Mouse (Mus musculus): ENCODE data around the gene 1700003E16Rik. TPM values are rescaled to one million over a fixed set of nuclear protein-coding genes. Genes with fewer than 3 reads are reported as not detected.

Gene 1700003E16Rik
- total and polyA plus RNA-seq, 3 experiments = 0.23 to 0.34 TPM; not detected in 1

DNA sequence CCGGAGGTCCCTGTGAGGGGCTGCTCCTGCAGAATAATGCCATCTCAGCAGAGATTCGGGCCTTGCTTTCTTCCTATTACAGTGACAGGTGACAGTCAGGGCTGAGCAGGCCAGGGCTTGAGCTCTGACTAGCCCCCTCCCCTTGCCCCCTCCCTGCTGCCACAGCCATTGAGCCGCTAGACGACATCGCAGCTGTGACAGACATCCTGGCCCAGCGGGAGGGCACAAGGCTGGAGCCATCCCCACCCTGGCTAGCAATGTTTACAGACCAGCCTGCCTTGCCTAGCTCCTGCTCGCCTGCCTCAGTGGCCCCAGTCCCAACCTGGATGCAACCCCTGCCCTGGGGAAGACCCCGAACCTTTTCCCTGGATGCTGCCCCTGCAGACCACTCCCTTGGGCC lies 4.5 kb upstream of the 1700003E16Rik start:
- dilution Hi-C loops (cut with MboI; ENCODE audit: extremely low pct_ligation_motif_present, extremely low pct_unique_long_range_greater_than_20kb, low sequenced_read_pairs) = no loop called here
- TF ChIP-seq TBP (conservative IDR thresholded peaks at IDR 0.05; ENCODE audit: low read depth, low read length) (no peak), MAFK (IDR thresholded peaks at IDR 0.05; ENCODE audit: insufficient replicate concordance, low read length) (no peak), HCFC1 (IDR thresholded peaks at IDR 0.05; ENCODE audit: low read depth, low read length) (no peak), E2F4 (IDR thresholded peaks at IDR 0.05; ENCODE audit: insufficient replicate concordance, low read depth, low read length) (no peak), RCOR1 (conservative IDR thresholded peaks at IDR 0.05; ENCODE audit: low read depth, low read length) (no peak), ZKSCAN1 (IDR thresholded peaks at IDR 0.05; ENCODE audit: borderline replicate concordance, low read depth, low read length) (no peak), SMC3 (IDR thresholded peaks at IDR 0.05; ENCODE audit: low read depth, low read length) (no peak), KAT2A (IDR thresholded peaks at IDR 0.05; ENCODE audit: insufficient replicate concordance, low read length) (no peak), JUND (conservative IDR thresholded peaks at IDR 0.05; ENCODE audit: low read depth, low read length) (no peak), JUN (IDR thresholded peaks at IDR 0.05; ENCODE audit: insufficient read depth, low read depth, low read length) (no peak), ZC3H11A (IDR thresholded peaks at IDR 0.05; ENCODE audit: low read depth, low read length) (no peak), MEF2A (IDR thresholded peaks at IDR 0.05; ENCODE audit: borderline replicate concordance, low read depth, low read length) (no peak), USF2 (conservative IDR thresholded peaks at IDR 0.05; ENCODE audit: low read depth, low read length) (no peak)
- no peaks in the 10 kb centered on the region for H3K9me3 ChIP-seq (replicated peaks; ENCODE audit: low read length)

DNA sequence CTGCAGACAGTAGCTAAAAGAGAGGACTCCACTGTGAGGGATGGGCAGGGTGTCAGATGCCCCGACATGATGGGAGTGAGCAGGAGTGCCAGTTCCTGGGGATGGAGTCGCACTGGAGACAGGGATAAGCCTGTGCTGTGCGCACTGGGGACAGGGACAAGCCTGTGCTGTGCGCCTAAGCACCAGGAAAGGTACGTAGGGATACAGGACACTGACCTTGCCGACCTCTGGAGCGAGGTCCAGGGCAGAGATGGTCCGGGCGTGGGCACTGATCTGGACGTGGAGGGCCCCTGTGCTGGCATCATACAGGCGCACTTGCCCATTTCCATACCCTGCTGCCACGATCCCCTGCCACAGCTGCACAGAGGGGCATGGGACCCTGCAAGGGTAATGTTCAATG lies 3.2 kb upstream of the 1700003E16Rik start:
- Histone ChIP-seq H3K9ac (ENCODE audit: insufficient read depth, low read depth) (no peak overlapping the region), H3K4me2 (ENCODE audit: insufficient read depth, low read depth, poor library complexity, severe bottlenecking) (no peak overlapping the region), H3K9me3 (replicated peaks; ENCODE audit: low read length) (no peaks in the 10 kb centered on the region), H3K79me2 (replicated peaks; ENCODE audit: control insufficient read depth, extremely low read depth, insufficient read depth, poor library complexity, severe bottlenecking) (no peaks in the 10 kb centered on the region), H3K27me3 (replicated peaks) (no peaks in the 10 kb centered on the region), H3K27ac (ENCODE audit: insufficient read depth, low read depth) (no peak overlapping the region), H3K4me3 (replicated peaks in 1 of 3; ENCODE audit: low read depth in 2 of 3, low read length in 2 of 3, poor library complexity in 1 of 3) (no peak overlapping the region), H3K36me3 (replicated peaks in 1 of 2; ENCODE audit: control insufficient read depth in 1 of 2, insufficient read depth in 1 of 2, low read length in 1 of 2) (peaks cover 12 to 24% of the 10 kb centered on the region in 2 experiments), H3K4me1 (ENCODE audit: control insufficient read depth in 1 of 2, insufficient read depth in 2 of 2) (peaks cover 15 to 29% of the 10 kb centered on the region in 2 experiments)
- DNase-seq (ENCODE audit: extremely low read depth) = no peak
- TF ChIP-seq JUND (conservative IDR thresholded peaks at IDR 0.05; ENCODE audit: low read depth, low read length) (no peak), POLR2AphosphoS2 (IDR thresholded peaks at IDR 0.05; ENCODE audit: low read depth, low read length) (no peak), USF1 (IDR thresholded peaks at IDR 0.05; ENCODE audit: low read depth, low read length) (no peak), ELF1 (IDR thresholded peaks at IDR 0.05; ENCODE audit: low read depth, low read length) (no peak), GABPA (IDR thresholded peaks at IDR 0.05; ENCODE audit: insufficient replicate concordance, low read depth, low read length) (no peak), E2F4 (IDR thresholded peaks at IDR 0.05; ENCODE audit: insufficient replicate concordance, low read depth, low read length) (no peak), UBTF (IDR thresholded peaks at IDR 0.05; ENCODE audit: low read depth, low read length) (no peak), CHD1 (IDR thresholded peaks at IDR 0.05; ENCODE audit: low read depth, low read length) (no peak), NRF1 (IDR thresholded peaks at IDR 0.05; ENCODE audit: low read depth, low read length) (no peak), EP300 (IDR thresholded peaks at IDR 0.05; ENCODE audit: low read length) (no peak), POLR2A (IDR thresholded peaks at IDR 0.05; ENCODE audit: low read depth, low read length) (no peak), BHLHE40 (IDR thresholded peaks at IDR 0.05; ENCODE audit: low read depth, low read length) (no peak), CHD2 (IDR thresholded peaks at IDR 0.05; ENCODE audit: low read length) (no peak), KAT2A (IDR thresholded peaks at IDR 0.05; ENCODE audit: insufficient replicate concordance, low read length) (no peak), SIN3A (IDR thresholded peaks at IDR 0.05; ENCODE audit: low read length) (no peak), RAD21 (IDR thresholded peaks at IDR 0.05; ENCODE audit: low read depth, low read length) (no peak), ETS1 (conservative IDR thresholded peaks at IDR 0.05; ENCODE audit: low read depth, low read length) (no peak), MAZ (IDR thresholded peaks at IDR 0.05; ENCODE audit: low read depth, low read length) (no peak), TBP (conservative IDR thresholded peaks at IDR 0.05; ENCODE audit: low read depth, low read length) (no peak)
- in situ Hi-C loops (cut with MboI; ENCODE audit: low pct_ligation_motif_present, low pct_unique_long_range_greater_than_20kb, low sequenced_read_pairs) = no loop called here
- dilution Hi-C loops (cut with MboI; ENCODE audit: extremely low pct_ligation_motif_present, extremely low pct_unique_long_range_greater_than_20kb, low sequenced_read_pairs) = no loop called here

More for the DNA sequence above, 4.5 kb upstream of the 1700003E16Rik start:
- H3K27me3 ChIP-seq (replicated peaks) = no peaks in the 10 kb centered on the region
- in situ Hi-C loops (cut with MboI; ENCODE audit: low pct_ligation_motif_present, low pct_unique_long_range_greater_than_20kb, low sequenced_read_pairs) = no loop called here
- peaks cover 15 to 37% of the 10 kb centered on the region in 2 experiments for H3K4me1 ChIP-seq (ENCODE audit: control insufficient read depth in 1 of 2, insufficient read depth in 2 of 2)
- H3K4me2 ChIP-seq (ENCODE audit: insufficient read depth, low read depth, poor library complexity, severe bottlenecking) = no peak overlapping the region
- H3K36me3 ChIP-seq (replicated peaks in 1 of 2; ENCODE audit: control insufficient read depth in 1 of 2, insufficient read depth in 1 of 2, low read length in 1 of 2) = peaks cover 12 to 24% of the 10 kb centered on the region in 2 experiments
- no peak overlapping the region for H3K4me3 ChIP-seq (replicated peaks in 1 of 3; ENCODE audit: low read depth in 2 of 3, low read length in 2 of 3, poor library complexity in 1 of 3)
- no peak for DNase-seq (ENCODE audit: extremely low read depth)
- no peak overlapping the region for H3K27ac ChIP-seq (ENCODE audit: insufficient read depth, low read depth)
- no peaks in the 10 kb centered on the region for H3K79me2 ChIP-seq (replicated peaks; ENCODE audit: control insufficient read depth, extremely low read depth, insufficient read depth, poor library complexity, severe bottlenecking)
- H3K9ac ChIP-seq (ENCODE audit: insufficient read depth, low read depth) = no peak overlapping the region
